Mouse (Mus musculus): ENCODE results near the gene Saa4. TPM values are rescaled to one million over a fixed set of nuclear protein-coding genes. Genes with fewer than 3 reads are reported as not detected.
A peak's percentile ranks its signal among the peaks of the same experiment; 100 is the strongest.

Gene Saa4
- total and polyA plus RNA-seq, 3 experiments = not detected

GRCm38 (mm10) chr7:46720460-46720859, 11.9 kb downstream of the Saa4 start:
- Histone ChIP-seq H3K36me3 (replicated peaks) (no peaks in the 10 kb centered on the region), H3K4me1 (ENCODE audit: insufficient read depth, low read depth, low read length) (peaks cover 4% of the 10 kb centered on the region; the same call in 1 of the 2 replicates), H3K4me3 (ENCODE audit: low read depth, low read length) (no peak overlapping the region), H3K27me3 (ENCODE audit: insufficient read depth, low read length) (peaks cover 31% of the 10 kb centered on the region), H3K9me3 (replicated peaks) (no peaks in the 10 kb centered on the region)
- TF ChIP-seq CTCF (IDR thresholded peaks at IDR 0.05; ENCODE audit: low read depth, low read length) = no peak
- TF ChIP-seq POLR2AphosphoS5 (IDR thresholded peaks at IDR 0.05; ENCODE audit: insufficient replicate concordance, low read depth, low read length) = no peak
- TF ChIP-seq GATA1 (IDR thresholded peaks at IDR 0.05; ENCODE audit: borderline replicate concordance, low read length) = no peak
- TF ChIP-seq GATA2 (IDR thresholded peaks at IDR 0.05; ENCODE audit: borderline replicate concordance, low read depth, low read length) = no peak
- TF ChIP-seq TAL1 (conservative IDR thresholded peaks at IDR 0.05; ENCODE audit: low read depth, low read length) = no peak
- ATAC-seq (ENCODE audit: extremely low read depth, insufficient number of reproducible peaks, low FRiP score, poor library complexity, severe bottlenecking) (no peak), DNase-seq (ENCODE audit: low spot score) (no peak)

- ATAC-seq (ENCODE audit: extremely low read depth, insufficient number of reproducible peaks, low FRiP score, poor library complexity, severe bottlenecking) = no peak
- no peaks in the 10 kb centered on the region for H3K9me3 ChIP-seq (replicated peaks)
- peaks cover 4% of the 10 kb centered on the region; the same call in 1 of the 2 replicates for H3K4me1 ChIP-seq (ENCODE audit: insufficient read depth, low read depth, low read length)
Observed at GRCm38 (mm10) chr7:46719526-46719925, 12.9 kb downstream of the Saa4 start.

GRCm38 (mm10) chr7:46718591-46719270, 13.7 kb downstream of the Saa4 start:
- TF ChIP-seq GATA1 (IDR thresholded peaks at IDR 0.05; ENCODE audit: borderline replicate concordance, low read length) (no peak), GATA2 (IDR thresholded peaks at IDR 0.05; ENCODE audit: borderline replicate concordance, low read depth, low read length) (no peak), POLR2AphosphoS5 (IDR thresholded peaks at IDR 0.05; ENCODE audit: insufficient replicate concordance, low read depth, low read length) (no peak), TAL1 (conservative IDR thresholded peaks at IDR 0.05; ENCODE audit: low read depth, low read length) (no peak), CTCF (IDR thresholded peaks at IDR 0.05; ENCODE audit: low read depth, low read length) (no peak)
- H3K4me1 ChIP-seq (ENCODE audit: insufficient read depth, low read depth, low read length) = peaks cover 8% of the 10 kb centered on the region
- no peak overlapping the region for H3K4me3 ChIP-seq (ENCODE audit: low read depth, low read length)
- H3K27me3 ChIP-seq (ENCODE audit: insufficient read depth, low read length) = peaks cover 31% of the 10 kb centered on the region
- no peaks in the 10 kb centered on the region for H3K36me3 ChIP-seq (replicated peaks)
- DNase-seq (ENCODE audit: low spot score) (no peak), ATAC-seq (ENCODE audit: extremely low read depth, insufficient number of reproducible peaks, low FRiP score, poor library complexity, severe bottlenecking) (no peak)
- no peaks in the 10 kb centered on the region for H3K9me3 ChIP-seq (replicated peaks)

More at GRCm38 (mm10) chr7:46719526-46719925, 12.9 kb downstream of the Saa4 start:
- no peaks in the 10 kb centered on the region for H3K36me3 ChIP-seq (replicated peaks)
- no peak overlapping the region for H3K4me3 ChIP-seq (ENCODE audit: low read depth, low read length)
- TF ChIP-seq TAL1 (conservative IDR thresholded peaks at IDR 0.05; ENCODE audit: low read depth, low read length) (no peak), GATA2 (IDR thresholded peaks at IDR 0.05; ENCODE audit: borderline replicate concordance, low read depth, low read length) (no peak), GATA1 (IDR thresholded peaks at IDR 0.05; ENCODE audit: borderline replicate concordance, low read length) (no peak), CTCF (IDR thresholded peaks at IDR 0.05; ENCODE audit: low read depth, low read length) (no peak), POLR2AphosphoS5 (IDR thresholded peaks at IDR 0.05; ENCODE audit: insufficient replicate concordance, low read depth, low read length) (no peak)
- DNase-seq (ENCODE audit: low spot score) = no peak
- peaks cover 31% of the 10 kb centered on the region for H3K27me3 ChIP-seq (ENCODE audit: insufficient read depth, low read length)

- H3K4me3 ChIP-seq (ENCODE audit: low read depth, low read length) = no peak overlapping the region
Observed at GRCm38 (mm10) chr7:46716897-46717296, 15.5 kb downstream of the Saa4 start.

GRCm38 (mm10) chr7:46715600-46715999, 16.8 kb downstream of the Saa4 start, which contains the start of gene Saa3:
Gene Saa3, minus strand, starts transcription at chr7:46715700.
- TF ChIP-seq CTCF (IDR thresholded peaks at IDR 0.05; ENCODE audit: low read depth, low read length) (no peak), TAL1 (conservative IDR thresholded peaks at IDR 0.05; ENCODE audit: low read depth, low read length) (no peak), GATA2 (IDR thresholded peaks at IDR 0.05; ENCODE audit: borderline replicate concordance, low read depth, low read length) (no peak), GATA1 (IDR thresholded peaks at IDR 0.05; ENCODE audit: borderline replicate concordance, low read length) (no peak), POLR2AphosphoS5 (IDR thresholded peaks at IDR 0.05; ENCODE audit: insufficient replicate concordance, low read depth, low read length) (no peak)
- Histone ChIP-seq H3K4me3 (ENCODE audit: low read depth, low read length) (no peak within 1 kb of the TSS), H3K9me3 (replicated peaks) (no peaks in the 10 kb centered on the region), H3K27me3 (ENCODE audit: insufficient read depth, low read length) (peaks cover 22% of the 10 kb centered on the region), H3K4me1 (ENCODE audit: insufficient read depth, low read depth, low read length) (peaks cover 26% of the 10 kb centered on the region), H3K36me3 (replicated peaks) (no peaks in the 10 kb centered on the region)
- ATAC-seq (ENCODE audit: extremely low read depth, insufficient number of reproducible peaks, low FRiP score, poor library complexity, severe bottlenecking) (no peak), DNase-seq (ENCODE audit: low spot score) (no peak)

More at GRCm38 (mm10) chr7:46716897-46717296, 15.5 kb downstream of the Saa4 start:
- no peak for TF ChIP-seq POLR2AphosphoS5 (IDR thresholded peaks at IDR 0.05; ENCODE audit: insufficient replicate concordance, low read depth, low read length)
- TF ChIP-seq CTCF (IDR thresholded peaks at IDR 0.05; ENCODE audit: low read depth, low read length) = no peak
- TF ChIP-seq GATA2 (IDR thresholded peaks at IDR 0.05; ENCODE audit: borderline replicate concordance, low read depth, low read length) = no peak
- no peak for TF ChIP-seq GATA1 (IDR thresholded peaks at IDR 0.05; ENCODE audit: borderline replicate concordance, low read length)
- no peak for TF ChIP-seq TAL1 (conservative IDR thresholded peaks at IDR 0.05; ENCODE audit: low read depth, low read length)
- Histone ChIP-seq H3K9me3 (replicated peaks) (no peaks in the 10 kb centered on the region), H3K36me3 (replicated peaks) (no peaks in the 10 kb centered on the region), H3K4me1 (ENCODE audit: insufficient read depth, low read depth, low read length) (peaks cover 24% of the 10 kb centered on the region), H3K27me3 (ENCODE audit: insufficient read depth, low read length) (peaks cover 28% of the 10 kb centered on the region)
- DNase-seq (ENCODE audit: low spot score) (no peak), ATAC-seq (ENCODE audit: extremely low read depth, insufficient number of reproducible peaks, low FRiP score, poor library complexity, severe bottlenecking) (no peak)

- H3K4me1 ChIP-seq (ENCODE audit: insufficient read depth, low read depth, low read length) = peaks cover 26% of the 10 kb centered on the region
- no peaks in the 10 kb centered on the region for H3K9me3 ChIP-seq (replicated peaks)
- H3K27me3 ChIP-seq (ENCODE audit: insufficient read depth, low read length) = peaks cover 14% of the 10 kb centered on the region
- TF ChIP-seq CTCF (IDR thresholded peaks at IDR 0.05; ENCODE audit: low read depth, low read length) (peak; percentile 58), POLR2AphosphoS5 (IDR thresholded peaks at IDR 0.05; ENCODE audit: insufficient replicate concordance, low read depth, low read length) (no peak)
- H3K36me3 ChIP-seq (replicated peaks) = no peaks in the 10 kb centered on the region
- H3K4me3 ChIP-seq (ENCODE audit: low read depth, low read length) = no peak overlapping the region
- DNase-seq (ENCODE audit: low spot score) (peak; percentile 60), ATAC-seq (ENCODE audit: extremely low read depth, insufficient number of reproducible peaks, low FRiP score, poor library complexity, severe bottlenecking) (no peak)
Observed at GRCm38 (mm10) chr7:46714518-46714917, 17.9 kb downstream of the Saa4 start.

Data from G1E (cell line).